Comparison of ENCODE assay signal across 9 mouse cellular contexts in the genomic region with DNA sequence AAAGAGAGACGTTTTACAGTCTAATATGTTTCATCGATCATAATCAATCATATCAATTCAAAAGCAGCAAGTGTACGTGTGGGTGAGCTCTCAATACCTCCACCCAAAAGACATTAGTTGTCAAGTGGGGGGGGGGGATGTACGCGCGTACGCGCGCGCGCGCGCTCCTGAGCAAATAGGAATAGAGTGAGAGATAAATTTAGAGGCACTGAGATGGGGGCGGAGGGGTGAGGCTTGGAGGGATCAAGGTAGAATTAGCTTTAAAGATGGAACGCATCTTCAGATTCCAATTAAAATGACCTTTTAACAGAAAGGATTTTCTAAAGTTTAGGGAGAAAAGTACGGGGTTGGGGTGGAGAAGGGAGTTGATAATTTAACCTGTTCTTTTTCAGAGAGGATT. TPM values are rescaled to one million over a fixed set of nuclear protein-coding genes. Genes with fewer than 3 reads are reported as not detected.
DNase-seq lines count a peak whose midpoint lies in the region; ATAC-seq lines count a peak whose summit lies in the region.
"Had no signal": no experiment of that assay in that cellular context is flagged by ENCODE, and none has a peak within 500 bp of the region (broad histone marks: within the 10 kb centered on the region; RNA-seq: fewer than 3 reads in every experiment).

No protein-coding gene starts in this region.

- WGBS in heart, embryonic 12.5 days, result under 1% methylated on average over 16 of the region's 16 CpGs
- WGBS in hindbrain, embryonic 11.5 days, result under 1% methylated on average over 16 of the region's 16 CpGs
- WGBS in midbrain, embryonic 16.5 days, result under 1% methylated on average over 16 of the region's 16 CpGs

- H3K4me1 ChIP-seq in heart, embryonic 12.5 days (replicated peaks), result peaks cover 28% of the 10 kb centered on the region
- peaks cover 7% of the 10 kb centered on the region for H3K4me1 ChIP-seq in hindbrain, embryonic 11.5 days (replicated peaks; ENCODE audit: control insufficient read depth, insufficient read depth, low read length)
- H3K4me1 ChIP-seq in midbrain, embryonic 16.5 days (ENCODE audit: control insufficient read depth, insufficient read depth, low read length), result peaks cover 42% of the 10 kb centered on the region

- H3K9me3 ChIP-seq in heart, embryonic 12.5 days (replicated peaks), result no peaks in the 10 kb centered on the region
- no peaks in the 10 kb centered on the region for H3K9me3 ChIP-seq in hindbrain, embryonic 11.5 days (ENCODE audit: control insufficient read depth, low read length)
- H3K9me3 ChIP-seq in midbrain, embryonic 16.5 days (replicated peaks; ENCODE audit: control insufficient read depth, low read length, poor library complexity, severe bottlenecking), result no peaks in the 10 kb centered on the region

- ATAC-seq in heart, embryonic 12.5 days (ENCODE audit: insufficient number of reproducible peaks, low FRiP score), result no peak
- no peak for ATAC-seq in hindbrain, embryonic 11.5 days (ENCODE audit: low FRiP score)
- ATAC-seq in midbrain, embryonic 16.5 days, result no peak

- no peaks in the 10 kb centered on the region for H3K36me3 ChIP-seq in heart, embryonic 12.5 days
- H3K36me3 ChIP-seq in hindbrain, embryonic 11.5 days (ENCODE audit: control insufficient read depth, insufficient read depth, low read length), result no peaks in the 10 kb centered on the region
- H3K36me3 ChIP-seq in midbrain, embryonic 16.5 days (ENCODE audit: control insufficient read depth, insufficient read depth, low read length), result no peaks in the 10 kb centered on the region

- DNase-seq in heart, postnatal 25 days (ENCODE audit: low spot score), result no peak
- peak; percentile 42 to 64 for DNase-seq in cerebellum, postnatal 25 days
- DNase-seq in hindbrain, embryonic 11.5 days (ENCODE audit: low spot score), result peak; percentile 46
- DNase-seq in spleen, adult 18-20 months, result no peak
- DNase-seq in T-cell, adult 2 months (ENCODE audit: low spot score), result no peak
- no peak for DNase-seq in ovary, postnatal 10 days (ENCODE audit: low spot score)

- H3K27ac ChIP-seq in heart, embryonic 12.5 days (ENCODE audit: poor library complexity, severe bottlenecking), result peak overlapping the region; percentile 91
- H3K27ac ChIP-seq in hindbrain, embryonic 11.5 days (ENCODE audit: low read depth, low read length), result no peak overlapping the region
- H3K27ac ChIP-seq in midbrain, embryonic 16.5 days (ENCODE audit: low read length), result peak overlapping the region; percentile 77

- H3K9ac ChIP-seq in heart, embryonic 12.5 days, result peak overlapping the region; percentile 89
- H3K9ac ChIP-seq in hindbrain, embryonic 11.5 days (ENCODE audit: low read depth, low read length), result peak overlapping the region; percentile 61; the same call in 1 of the 2 replicates
- peak overlapping the region; percentile 68 for H3K9ac ChIP-seq in midbrain, embryonic 16.5 days (ENCODE audit: low read depth, low read length)

- peak overlapping the region; percentile 80 for H3K4me3 ChIP-seq in heart, embryonic 12.5 days
- H3K4me3 ChIP-seq in hindbrain, embryonic 11.5 days (ENCODE audit: low read depth, low read length), result peak overlapping the region; percentile 50
- peak overlapping the region; percentile 51 for H3K4me3 ChIP-seq in midbrain, embryonic 16.5 days (ENCODE audit: low read depth, low read length)

- peak overlapping the region; percentile 78 for H3K4me2 ChIP-seq in heart, embryonic 12.5 days
- H3K4me2 ChIP-seq in hindbrain, embryonic 11.5 days (replicated peaks; ENCODE audit: low read depth, low read length), result peak overlapping the region; percentile 81
- H3K4me2 ChIP-seq in midbrain, embryonic 16.5 days (ENCODE audit: low read length), result peak overlapping the region; percentile 81

- intact Hi-C loops in heart, postnatal 25 days (cut with DNase I), result loop anchor here (10.0 kb wide), 2 partner anchors 492 to 632 kb away; no protein-coding TSS in a partner anchor

- no peaks in the 10 kb centered on the region for H3K27me3 ChIP-seq in heart, embryonic 12.5 days (replicated peaks)
- H3K27me3 ChIP-seq in hindbrain, embryonic 11.5 days (ENCODE audit: control insufficient read depth, insufficient read depth, low read length), result peaks cover 17% of the 10 kb centered on the region
- H3K27me3 ChIP-seq in midbrain, embryonic 16.5 days (ENCODE audit: control insufficient read depth, insufficient read depth, low read depth, low read length), result 0 out of 2 replicates have a peak, but pooled peaks cover 4% of the 10 kb centered on the region

RNA-seq across cellular contexts. Expression of a gene that starts 1.6 kb away (rescaled TPM):
- 179 and 184 TPM in 2 replicates for polyA plus RNA-seq in heart, embryonic 12.5 days (2016; fragmentation: Nextera tagmentation; extraction: Ambion mirVana)
- 100 to 1,000 TPM; 112 to 149 TPM for total RNA-seq in heart, postnatal 25 days (2021)
- polyA plus RNA-seq in hindbrain, embryonic 11.5 days (2014; fragmentation: Nextera tagmentation; extraction: Ambion mirVana), result 28.1 and 34.8 TPM in 2 replicates
- polyA plus RNA-seq in midbrain, embryonic 16.5 days (2015; fragmentation: Nextera tagmentation; extraction: Ambion mirVana), result 42.6 and 42.8 TPM in 2 replicates
- total RNA-seq: MEL had no signal

RNA-seq across cellular contexts. Expression of a gene that starts 48.8 kb away (rescaled TPM):
- polyA plus RNA-seq in heart, embryonic 12.5 days (2016; fragmentation: Nextera tagmentation; extraction: Ambion mirVana), result 91.7 and 93.5 TPM in 2 replicates
- total RNA-seq in heart, postnatal 25 days (2021), result not detected
- 521 and 561 TPM in 2 replicates for polyA plus RNA-seq in hindbrain, embryonic 11.5 days (2014; fragmentation: Nextera tagmentation; extraction: Ambion mirVana)
- 244 and 262 TPM in 2 replicates for polyA plus RNA-seq in midbrain, embryonic 16.5 days (2015; fragmentation: Nextera tagmentation; extraction: Ambion mirVana)
- total RNA-seq: MEL had no signal

Comparison
In these comparisons a context has a peak if more than half of its experiments do, and no peak if none do; other contexts are left out.
1. DNase-seq: peak in cerebellum, postnatal 25 days (2 of 2) and hindbrain, embryonic 11.5 days (single experiment); none in heart, postnatal 25 days (single experiment), spleen, adult 18-20 months (0 of 2), T-cell, adult 2 months (single experiment) and ovary, postnatal 10 days (single experiment).
2. Peak in every context shown above with its lines, with median percentiles within 50 percentile points of each other: H3K4me2 ChIP-seq, H3K4me3 ChIP-seq and H3K9ac ChIP-seq.